Mouse (Mus musculus) C2C12 (cell line): Measurements from ENCODE around the gene Mtfr1l. TPM values are rescaled to one million over a fixed set of nuclear protein-coding genes. Genes with fewer than 3 reads are reported as not detected.

Experiments used
- H3K27me3 ChIP-seq: one replicate; pipeline ENCODE4 v1.6.1; 2011; ENCODE audit not compliant: control insufficient read depth, insufficient read depth, insufficient read length
- H3K36me3 ChIP-seq: one replicate; pipeline ENCODE4 v1.6.1; 2011; ENCODE audit not compliant: control insufficient read depth, insufficient read depth
- H3K4me3 ChIP-seq: one replicate; pipeline ENCODE4 v1.5.1; 2011; ENCODE audit warnings: mild to moderate bottlenecking, control low read depth; ENCODE audit not compliant: poor library complexity, insufficient read depth, severe bottlenecking
- H3K79me2 ChIP-seq: one replicate; pipeline ENCODE4 v1.6.1; 2011; ENCODE audit not compliant: control insufficient read depth, insufficient read depth
- H3K79me3 ChIP-seq: one replicate; pipeline ENCODE4 v1.6.1; 2011; ENCODE audit warnings: low read depth, control low read depth
- H3ac ChIP-seq: one replicate; pipeline ENCODE3; 2011; ENCODE audit warnings: low read depth; ENCODE audit not compliant: control insufficient read depth, insufficient read length
- CEBPB ChIP-seq: IDR thresholded peaks from one replicate; pipeline ENCODE4 v1.6.1; 2011; ENCODE audit warnings: low read depth, mild to moderate bottlenecking, control low read depth, moderate library complexity
- CTCF ChIP-seq: IDR thresholded peaks from one replicate; pipeline ENCODE4 v1.5.1; 2011; ENCODE audit not compliant: control insufficient read depth, insufficient read depth, insufficient read length
- FOSL1 ChIP-seq: IDR thresholded peaks from one replicate; pipeline ENCODE4 v1.8.0; 2011; ENCODE audit warnings: mild to moderate bottlenecking, low read length; ENCODE audit not compliant: poor library complexity, insufficient read depth, severe bottlenecking
- MAX ChIP-seq: IDR thresholded peaks from one replicate; pipeline ENCODE4 v1.6.1; 2011; ENCODE audit warnings: mild to moderate bottlenecking, control low read depth
- MYOD1 ChIP-seq: IDR thresholded peaks from one replicate; pipeline ENCODE4 v1.6.1; 2011; ENCODE audit warnings: low read depth; ENCODE audit not compliant: control insufficient read depth, insufficient read length
- MYOG ChIP-seq: IDR thresholded peaks from one replicate; pipeline ENCODE4 v1.6.1; 2011; ENCODE audit not compliant: control insufficient read depth, insufficient read length; ENCODE audit errors: extremely low read depth
- USF1 ChIP-seq: IDR thresholded peaks from one replicate; pipeline ENCODE4 v1.6.1; 2011; ENCODE audit warnings: low read depth, mild to moderate bottlenecking, control low read depth, moderate library complexity
- microRNA-seq: library from miRNA; unstranded; fragments of <30 nt; microRNA quantifications from one replicate; pipeline ENCODE4, GENCODE M21; 2019; ENCODE audit warnings: borderline microRNAs expressed
- polyA plus RNA-seq: library from polyadenylated mRNA; unstranded; fragments of >200 nt; fragmentation: generic; extraction: Trizol; gene quantifications from one replicate; pipeline ENCODE4 v1.2.1, GENCODE M21; 2012; ENCODE audit warnings: missing spikeins

Gene Mtfr1l
- polyA plus RNA-seq, 1 experiment = 66.6 TPM

DNA sequence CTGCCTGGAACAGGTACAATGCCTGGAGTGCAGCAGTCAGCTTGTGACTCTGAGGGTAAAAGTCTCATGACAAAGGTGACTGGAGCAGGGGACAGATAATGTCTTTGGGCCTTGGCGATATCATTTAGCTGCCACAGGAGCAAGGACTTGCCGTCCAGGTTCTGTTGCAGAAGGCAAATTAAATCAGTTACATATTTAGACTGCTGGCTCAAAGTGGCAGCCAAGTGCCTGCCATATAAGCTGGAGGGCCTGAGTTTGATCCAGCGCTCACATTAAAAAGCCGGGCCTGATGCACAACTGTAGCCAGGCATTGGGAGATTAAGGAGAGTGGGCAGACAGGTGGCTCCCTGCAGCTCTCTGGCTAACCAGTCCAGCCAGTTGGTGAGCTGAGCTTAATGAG, 55.3 kb downstream of the Mtfr1l start:
- peaks cover 3% of the 10 kb centered on the region for H3K36me3 ChIP-seq
- TF ChIP-seq MYOG (no peak), MAX (no peak), USF1 (no peak), CTCF (no peak), FOSL1 (no peak), MYOD1 (no peak), CEBPB (no peak)
- no peaks in the 10 kb centered on the region for H3K27me3 ChIP-seq
- H3K79me3 ChIP-seq = no peaks in the 10 kb centered on the region
- H3K4me3 ChIP-seq = no peak overlapping the region
- H3ac ChIP-seq = no peak overlapping the region
- no peaks in the 10 kb centered on the region for H3K79me2 ChIP-seq

DNA sequence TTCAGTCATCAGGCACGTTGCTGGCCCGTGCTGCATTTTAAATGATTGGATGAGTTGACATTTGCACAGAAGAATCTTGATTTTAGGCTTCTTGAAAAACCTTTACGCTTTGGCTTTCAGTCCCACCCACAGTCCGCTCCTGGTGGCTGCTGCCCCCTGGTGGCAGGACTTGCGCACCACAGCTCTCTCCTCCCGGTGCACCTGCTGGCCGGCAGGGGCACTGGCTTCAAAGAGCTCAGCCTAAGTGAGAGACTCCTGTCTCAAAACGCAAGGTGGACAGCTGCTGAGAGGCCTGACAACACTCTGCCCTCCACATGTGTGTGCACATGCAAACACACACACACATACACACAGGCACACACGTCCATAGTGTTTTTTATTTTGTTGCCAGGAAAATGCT, 57.2 kb downstream of the Mtfr1l start:
- no peak overlapping the region for H3K4me3 ChIP-seq
- no peaks in the 10 kb centered on the region for H3K27me3 ChIP-seq
- no peaks in the 10 kb centered on the region for H3K79me2 ChIP-seq
- no peaks in the 10 kb centered on the region for H3K79me3 ChIP-seq
- H3K36me3 ChIP-seq = peaks cover 13% of the 10 kb centered on the region
- TF ChIP-seq MYOD1 = peak; percentile 10
- no peak for TF ChIP-seq USF1
- no peak for TF ChIP-seq MAX
- no peak for TF ChIP-seq FOSL1
- peak; percentile 97 for TF ChIP-seq CTCF
- TF ChIP-seq CEBPB = no peak
- no peak for TF ChIP-seq MYOG
- H3ac ChIP-seq = no peak overlapping the region

DNA sequence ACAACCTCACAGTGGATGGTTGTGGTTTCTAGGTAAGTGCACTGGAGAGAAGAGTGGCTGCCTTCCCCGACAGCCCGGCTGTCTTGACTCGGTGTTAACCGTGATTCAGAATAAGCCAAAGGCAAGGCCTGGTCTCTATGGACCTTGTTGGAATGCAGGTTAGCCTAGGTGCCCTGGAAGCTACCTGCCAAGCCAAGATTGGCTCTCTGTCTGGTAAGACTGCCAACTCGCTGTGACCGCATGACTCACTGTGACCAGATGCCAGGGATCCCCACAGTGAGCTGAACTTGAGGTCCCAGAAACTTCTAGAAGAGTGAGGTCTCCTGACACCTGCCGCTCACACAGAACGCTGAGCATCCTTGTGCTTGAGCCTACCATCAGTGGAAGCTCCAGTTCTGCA, 58.3 kb downstream of the Mtfr1l start:
- Histone ChIP-seq H3K4me3 (no peak overlapping the region), H3ac (no peak overlapping the region), H3K27me3 (no peaks in the 10 kb centered on the region), H3K36me3 (peaks cover 24% of the 10 kb centered on the region), H3K79me3 (no peaks in the 10 kb centered on the region), H3K79me2 (no peaks in the 10 kb centered on the region)
- TF ChIP-seq FOSL1 (no peak), MYOG (no peak), USF1 (no peak)

Small RNA genes lying within 50 kb of the gene (microRNA-seq; reads per million reads assigned to microRNA genes)
- not detected for gene Mir6403

Other genes starting within 250 kb of the Mtfr1l start
- gene Pdik1l, start 247.5 kb downstream of the Mtfr1l start, polyA plus RNA-seq = 2.7 TPM
- 0.19 TPM for gene Trim63, start 220.3 kb downstream of the Mtfr1l start, polyA plus RNA-seq
- gene Slc30a2, start 192.2 kb downstream of the Mtfr1l start, polyA plus RNA-seq = not detected
- 0.13 TPM for gene Extl1, start 151.5 kb downstream of the Mtfr1l start, polyA plus RNA-seq
- 9.0 TPM for gene Pafah2, start 139.1 kb downstream of the Mtfr1l start, polyA plus RNA-seq
- gene Stmn1, start 67.1 kb downstream of the Mtfr1l start, polyA plus RNA-seq = 349 TPM
- 5.1 TPM for gene Paqr7, start 38.7 kb downstream of the Mtfr1l start, polyA plus RNA-seq
- 14.9 TPM for gene Aunip, start 24.4 kb downstream of the Mtfr1l start, polyA plus RNA-seq
- gene Selenon, start 16.8 kb upstream of the Mtfr1l start, polyA plus RNA-seq = 46.4 TPM
- gene Man1c1, start 168.9 kb upstream of the Mtfr1l start, polyA plus RNA-seq = 6.7 TPM
- 30.8 TPM for gene Ldlrap1, start 232.6 kb upstream of the Mtfr1l start, polyA plus RNA-seq